Comparison of ENCODE assay signal across 10 mouse cellular contexts in the genomic region with DNA sequence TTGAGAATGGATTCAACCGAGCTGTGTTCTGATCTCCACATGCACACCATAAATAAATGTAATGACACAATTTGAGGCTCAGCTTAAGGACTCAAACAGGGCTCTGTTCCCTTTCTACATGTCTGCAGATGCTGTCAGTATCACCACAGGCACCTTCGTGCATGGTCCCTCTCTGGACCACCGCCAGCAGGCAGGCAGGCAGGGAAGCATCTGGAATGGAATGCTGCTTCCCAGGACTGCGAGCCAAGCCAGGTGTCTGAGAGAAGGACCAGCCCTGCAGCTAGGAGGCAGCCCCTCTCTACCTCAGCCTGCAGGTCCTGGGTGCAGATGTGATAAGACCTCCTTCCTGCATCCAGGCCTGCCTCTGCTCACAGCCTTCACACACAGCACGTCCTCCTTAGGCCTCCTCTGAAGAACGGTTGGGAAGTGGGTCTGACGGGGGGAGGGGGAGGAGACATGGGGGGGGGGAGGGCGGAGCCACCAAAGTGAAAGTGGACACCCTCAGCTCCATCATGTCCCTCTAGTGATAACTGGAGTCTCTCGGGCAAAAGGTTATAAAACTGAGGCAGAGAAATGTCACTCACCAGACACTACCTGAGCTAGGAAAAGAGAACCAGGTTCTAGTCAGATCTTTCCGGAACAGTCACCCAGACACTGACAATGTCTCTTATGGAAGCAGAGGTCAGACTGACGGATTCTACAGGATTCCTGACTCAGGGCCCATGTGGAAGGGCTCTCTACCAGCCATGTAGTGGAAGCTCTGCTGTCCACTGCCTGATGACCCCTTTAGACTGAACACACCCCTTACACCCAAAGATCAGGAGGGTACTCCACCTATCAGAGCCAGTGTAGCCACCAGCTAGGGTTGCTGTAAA. TPM values are rescaled to one million over a fixed set of nuclear protein-coding genes. Genes with fewer than 3 reads are reported as not detected.
DNase-seq lines count a peak whose midpoint lies in the region; ATAC-seq and TF ChIP-seq lines count a peak whose summit lies in the region.
"Had no signal": no experiment of that assay in that cellular context is flagged by ENCODE, and none has a peak within 500 bp of the region (broad histone marks: within the 10 kb centered on the region; RNA-seq: fewer than 3 reads in every experiment).

No protein-coding gene starts in this region.

- H3K9ac ChIP-seq in midbrain, embryonic 14.5 days (replicated peaks; ENCODE audit: low read length) = no peak overlapping the region
- H3K9ac ChIP-seq in limb, embryonic 12.5 days (replicated peaks) = 0 out of 2 replicates have a peak overlapping the region, but pooled peaks have one; percentile 14
- H3K9ac ChIP-seq: neural tube, embryonic 12.5 days had no signal

- H3K27ac ChIP-seq in gastrocnemius, adult 2 months = peak overlapping the region; percentile 38; the same call in 1 of the 2 replicates
- H3K27ac ChIP-seq in midbrain, embryonic 10.5 days (replicated peaks) = 0 out of 2 replicates have a peak overlapping the region, but pooled peaks have one; percentile 42
- no peak overlapping the region for H3K27ac ChIP-seq in midbrain, embryonic 14.5 days (replicated peaks; ENCODE audit: low read depth, low read length)
- peak overlapping the region; percentile 3; the same call in 1 of the 2 replicates for H3K27ac ChIP-seq in limb, embryonic 12.5 days
- H3K27ac ChIP-seq: neural tube, embryonic 12.5 days had no signal

- H3K4me3 ChIP-seq in gastrocnemius, adult 2 months = peak overlapping the region; percentile 5; the same call in 1 of the 2 replicates
- H3K4me3 ChIP-seq in midbrain, embryonic 10.5 days = no peak overlapping the region
- no peak overlapping the region for H3K4me3 ChIP-seq in midbrain, embryonic 14.5 days (replicated peaks; ENCODE audit: low read depth, low read length)
- H3K4me3 ChIP-seq in limb, embryonic 12.5 days (replicated peaks) = no peak overlapping the region
- H3K4me3 ChIP-seq: neural tube, embryonic 12.5 days had no signal

- no peaks in the 10 kb centered on the region for H3K36me3 ChIP-seq in midbrain, embryonic 10.5 days
- H3K36me3 ChIP-seq in midbrain, embryonic 14.5 days (ENCODE audit: control insufficient read depth, insufficient read depth, low read length) = no peaks in the 10 kb centered on the region
- H3K36me3 ChIP-seq in limb, embryonic 12.5 days = no peaks in the 10 kb centered on the region
- H3K36me3 ChIP-seq: neural tube, embryonic 12.5 days had no signal

- intact Hi-C loops in gastrocnemius, adult 2 months (cut with DNase I) = no loop called here
- intact Hi-C loops in gastrocnemius, postnatal 14 days (cut with DNase I; ENCODE audit: low total_unique reads) = no loop called here

- peaks cover 42% of the 10 kb centered on the region for H3K4me1 ChIP-seq in midbrain, embryonic 10.5 days
- H3K4me1 ChIP-seq in midbrain, embryonic 14.5 days (ENCODE audit: control insufficient read depth, insufficient read depth, low read length) = peaks cover 15% of the 10 kb centered on the region
- H3K4me1 ChIP-seq in limb, embryonic 12.5 days (replicated peaks) = peaks cover 43% of the 10 kb centered on the region

- DNase-seq in gastrocnemius, adult 2 months = no peak
- no peak for DNase-seq in gastrocnemius, postnatal 14 days
- no peak for DNase-seq in midbrain, embryonic 10.5 days (ENCODE audit: low spot score)
- no peak for DNase-seq in midbrain, embryonic 14.5 days
- no peak for DNase-seq in adrenal gland, postnatal 25 days
- DNase-seq in right cerebral cortex, postnatal 36 days (ENCODE audit: low spot score in 2 of 2) = no peak
- DNase-seq: B cell, adult 2 months had no signal

- no peaks in the 10 kb centered on the region for H3K9me3 ChIP-seq in midbrain, embryonic 10.5 days (replicated peaks)
- no peaks in the 10 kb centered on the region for H3K9me3 ChIP-seq in midbrain, embryonic 14.5 days (ENCODE audit: control insufficient read depth, low read length)
- H3K9me3 ChIP-seq in limb, embryonic 12.5 days = peaks cover 4% of the 10 kb centered on the region; the same call in 1 of the 2 replicates
- H3K9me3 ChIP-seq: neural tube, embryonic 12.5 days had no signal

- no peak for TF ChIP-seq CTCF in gastrocnemius, adult 2 months (IDR thresholded peaks at IDR 0.05)

- H3K27me3 ChIP-seq in midbrain, embryonic 10.5 days (ENCODE audit: low read depth, poor library complexity, severe bottlenecking) = peaks cover 9% of the 10 kb centered on the region; the same call in 1 of the 2 replicates
- H3K27me3 ChIP-seq in midbrain, embryonic 14.5 days (ENCODE audit: control insufficient read depth, insufficient read depth, low read length) = no peaks in the 10 kb centered on the region
- H3K27me3 ChIP-seq in limb, embryonic 12.5 days = no peaks in the 10 kb centered on the region
- H3K27me3 ChIP-seq: neural tube, embryonic 12.5 days had no signal

- WGBS in midbrain, embryonic 10.5 days = 55% methylated on average over 11 of the region's 11 CpGs
- WGBS in midbrain, embryonic 14.5 days = 44% methylated on average over 11 of the region's 11 CpGs
- 27% methylated on average over 11 of the region's 11 CpGs for WGBS in limb, embryonic 12.5 days

- ATAC-seq in midbrain, embryonic 14.5 days (ENCODE audit: low FRiP score, low TSS enrichment) = no peak
- peak; percentile 7; the same call in 1 of the 2 replicates for ATAC-seq in limb, embryonic 12.5 days (ENCODE audit: insufficient number of reproducible peaks, insufficient read depth, low FRiP score, low TSS enrichment, low read depth)
- ATAC-seq in erythroid progenitor cell, adult 5-6 weeks (replicated peaks; ENCODE audit: low FRiP score, poor library complexity, severe bottlenecking) = no peak

- H3K4me2 ChIP-seq in midbrain, embryonic 14.5 days (ENCODE audit: low read length) = no peak overlapping the region
- peak overlapping the region; percentile 0; the same call in 1 of the 2 replicates for H3K4me2 ChIP-seq in limb, embryonic 12.5 days
- H3K4me2 ChIP-seq: neural tube, embryonic 12.5 days had no signal

RNA-seq across cellular contexts. Expression of a gene that starts 4.7 kb away (rescaled TPM):
- total RNA-seq in gastrocnemius, adult 2 months (2021) = 10 to 100 TPM; 92.9 to 98.3 TPM
- total RNA-seq in gastrocnemius, postnatal 14 days (2021) = 10 to 100 TPM; 62.2 to 73.3 TPM
- 1.7 and 2.5 TPM in 2 replicates for polyA plus RNA-seq in midbrain, embryonic 10.5 days (2016; fragmentation: Nextera tagmentation; extraction: Ambion mirVana)
- polyA plus RNA-seq in midbrain, embryonic 14.5 days (2014; fragmentation: Nextera tagmentation; extraction: Ambion mirVana) = 5.2 and 5.8 TPM in 2 replicates
- polyA plus RNA-seq in limb, embryonic 12.5 days (2016; fragmentation: Nextera tagmentation; extraction: Ambion mirVana) = 2.7 and 4.3 TPM in 2 replicates
- total RNA-seq in erythroid progenitor cell, adult 5-6 weeks (2015; ENCODE audit: low replicate concordance) = 2.2 and 4.2 TPM in 2 replicates
- total RNA-seq in erythroid progenitor cell, adult 5-6 weeks (2017; ENCODE audit: low replicate concordance) = 0.51 and 1.5 TPM in 2 replicates
- total RNA-seq in adrenal gland, postnatal 25 days (2021) = 11.1 and 15.0 TPM in 2 replicates
